Mouse (Mus musculus): ENCODE data around the gene Lingo3. TPM values are rescaled to one million over a fixed set of nuclear protein-coding genes. Genes with fewer than 3 reads are reported as not detected.
"Not testable (repeated sequence)": the region's sequence is repeated elsewhere in the genome, so short reads cannot be mapped to it uniquely, and the experiment has no call there.

The Lingo3 gene
- polyA plus RNA-seq, 1 experiment = 0.31 TPM

DNA sequence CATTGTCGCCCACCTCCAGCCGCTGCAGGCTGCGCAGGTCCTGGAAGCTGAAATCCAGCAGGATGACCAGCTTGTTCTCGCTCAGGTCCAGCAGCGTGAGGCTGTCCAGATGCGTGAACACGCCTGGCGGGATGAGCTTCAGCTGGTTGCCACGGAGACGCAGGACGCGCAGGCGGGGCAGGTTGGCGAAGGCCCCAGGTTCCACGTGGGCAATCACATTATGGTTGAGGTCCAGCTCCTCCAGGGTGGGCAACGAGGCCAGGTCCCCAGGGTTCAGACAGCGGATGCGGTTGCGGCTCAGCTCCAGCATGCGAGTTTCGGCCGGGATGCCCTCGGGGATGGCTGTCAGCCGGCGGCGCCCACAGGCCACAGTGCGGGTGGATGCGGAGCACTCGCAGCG lies 8.2 kb downstream of the Lingo3 start:
- TF ChIP-seq CTCF (IDR thresholded peaks at IDR 0.05; ENCODE audit: insufficient read depth, low read length) = no peak
- TF ChIP-seq POLR2A (IDR thresholded peaks at IDR 0.05; ENCODE audit: borderline replicate concordance, extremely low read depth, low read depth, low read length) = no peak
- no peak overlapping the region for H3K4me3 ChIP-seq (replicated peaks; ENCODE audit: extremely low read depth, low read depth, low read length)
- no peaks in the 10 kb centered on the region; the same call in 1 of the 2 replicates for H3K4me1 ChIP-seq (ENCODE audit: control insufficient read depth, insufficient read depth, low read length)
- DNase-seq = no peak
- 57% methylated on average over 30 of the region's 30 CpGs for WGBS

- TF ChIP-seq CTCF (IDR thresholded peaks at IDR 0.05; ENCODE audit: insufficient read depth, low read length) (no peak), POLR2A (IDR thresholded peaks at IDR 0.05; ENCODE audit: borderline replicate concordance, extremely low read depth, low read depth, low read length) (no peak)
- WGBS = 68% methylated on average over 7 of the region's 7 CpGs
- DNase-seq = no peak
- no peaks in the 10 kb centered on the region; the same call in 1 of the 2 replicates for H3K4me1 ChIP-seq (ENCODE audit: control insufficient read depth, insufficient read depth, low read length)
- no peak overlapping the region for H3K4me3 ChIP-seq (replicated peaks; ENCODE audit: extremely low read depth, low read depth, low read length)
Observed at GRCm38 (mm10) chr10:80832818-80833217, 11.0 kb downstream of the Lingo3 start.

GRCm38 (mm10) chr10:80831136-80831535 lies 12.7 kb downstream of the Lingo3 start:
- H3K4me3 ChIP-seq (replicated peaks; ENCODE audit: extremely low read depth, low read depth, low read length) = no peak overlapping the region
- TF ChIP-seq POLR2A (IDR thresholded peaks at IDR 0.05; ENCODE audit: borderline replicate concordance, extremely low read depth, low read depth, low read length) (no peak), CTCF (IDR thresholded peaks at IDR 0.05; ENCODE audit: insufficient read depth, low read length) (no peak)
- H3K4me1 ChIP-seq (ENCODE audit: control insufficient read depth, insufficient read depth, low read length) = no peaks in the 10 kb centered on the region; the same call in 1 of the 2 replicates
- WGBS = 9% methylated on average over 9 of the region's 9 CpGs
- DNase-seq = peak; percentile 59

- DNase-seq = no peak
- TF ChIP-seq POLR2A (IDR thresholded peaks at IDR 0.05; ENCODE audit: borderline replicate concordance, extremely low read depth, low read depth, low read length) (no peak), CTCF (IDR thresholded peaks at IDR 0.05; ENCODE audit: insufficient read depth, low read length) (no peak)
Observed at GRCm38 (mm10) chr10:80829359-80830278, 14.2 kb downstream of the Lingo3 start.

DNA sequence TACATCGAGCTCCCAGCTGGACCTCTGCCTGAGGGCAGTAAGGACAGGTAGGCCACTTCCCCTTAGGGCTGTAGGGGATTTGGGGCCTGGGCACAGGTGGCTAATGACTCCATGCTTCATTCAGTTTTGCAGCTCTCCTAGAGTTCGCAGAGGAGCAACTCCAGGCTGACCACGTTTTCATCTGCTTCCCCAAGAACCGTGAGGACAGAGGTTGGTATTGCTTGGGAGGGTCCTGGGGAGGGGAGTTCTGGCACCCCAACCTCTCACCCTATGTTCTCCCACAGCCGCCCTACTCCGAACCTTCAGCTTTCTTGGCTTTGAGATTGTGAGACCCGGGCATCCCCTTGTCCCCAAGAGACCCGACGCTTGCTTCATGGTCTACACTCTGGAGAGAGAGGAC lies 15.3 kb downstream of the Lingo3 start:
- 66% methylated on average over 7 of the region's 9 CpGs for WGBS
- not testable (repeated sequence) for H3K4me3 ChIP-seq (replicated peaks; ENCODE audit: extremely low read depth, low read depth, low read length); DNase-seq; H3K4me1 ChIP-seq (ENCODE audit: control insufficient read depth, insufficient read depth, low read length)

More at GRCm38 (mm10) chr10:80829359-80830278, 14.2 kb downstream of the Lingo3 start:
- H3K4me1 ChIP-seq (ENCODE audit: control insufficient read depth, insufficient read depth, low read length) = no peaks in the 10 kb centered on the region; the same call in 1 of the 2 replicates
- H3K4me3 ChIP-seq (replicated peaks; ENCODE audit: extremely low read depth, low read depth, low read length) = no peak overlapping the region
- WGBS = 35% methylated on average over 1 of the region's 1 CpGs

DNA sequence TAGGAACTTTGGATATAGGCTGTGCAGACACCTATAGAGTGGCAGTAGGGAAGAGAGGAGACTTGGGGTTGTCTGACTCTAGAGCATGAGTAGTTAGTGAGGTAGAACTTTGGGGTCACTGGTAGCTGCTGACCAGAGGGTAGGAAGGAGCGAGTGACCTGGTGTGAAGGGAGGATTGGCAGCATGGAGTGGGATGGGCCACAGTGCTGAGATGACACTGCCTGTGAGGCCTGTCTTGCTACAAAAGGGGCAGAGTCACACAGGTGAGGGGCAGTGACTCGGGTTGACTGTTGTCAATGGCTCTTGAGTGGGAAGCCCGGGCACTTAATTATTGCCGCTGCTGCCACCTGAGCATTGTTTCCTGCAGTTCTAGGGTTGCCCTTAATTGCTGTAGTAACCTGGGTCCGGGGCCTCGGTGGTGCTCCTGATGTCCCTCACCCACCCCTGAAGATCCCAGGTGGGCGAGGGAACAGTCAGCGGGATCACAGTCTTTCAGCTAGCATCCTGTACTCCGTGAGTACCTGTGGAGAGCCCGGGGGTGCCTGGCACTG lies 15.9 kb downstream of the Lingo3 start:
- DNase-seq = no peak
- 51% methylated on average over 10 of the region's 10 CpGs for WGBS
- TF ChIP-seq CTCF (IDR thresholded peaks at IDR 0.05; ENCODE audit: insufficient read depth, low read length) = no peak
- TF ChIP-seq POLR2A (IDR thresholded peaks at IDR 0.05; ENCODE audit: borderline replicate concordance, extremely low read depth, low read depth, low read length) = no peak

DNA sequence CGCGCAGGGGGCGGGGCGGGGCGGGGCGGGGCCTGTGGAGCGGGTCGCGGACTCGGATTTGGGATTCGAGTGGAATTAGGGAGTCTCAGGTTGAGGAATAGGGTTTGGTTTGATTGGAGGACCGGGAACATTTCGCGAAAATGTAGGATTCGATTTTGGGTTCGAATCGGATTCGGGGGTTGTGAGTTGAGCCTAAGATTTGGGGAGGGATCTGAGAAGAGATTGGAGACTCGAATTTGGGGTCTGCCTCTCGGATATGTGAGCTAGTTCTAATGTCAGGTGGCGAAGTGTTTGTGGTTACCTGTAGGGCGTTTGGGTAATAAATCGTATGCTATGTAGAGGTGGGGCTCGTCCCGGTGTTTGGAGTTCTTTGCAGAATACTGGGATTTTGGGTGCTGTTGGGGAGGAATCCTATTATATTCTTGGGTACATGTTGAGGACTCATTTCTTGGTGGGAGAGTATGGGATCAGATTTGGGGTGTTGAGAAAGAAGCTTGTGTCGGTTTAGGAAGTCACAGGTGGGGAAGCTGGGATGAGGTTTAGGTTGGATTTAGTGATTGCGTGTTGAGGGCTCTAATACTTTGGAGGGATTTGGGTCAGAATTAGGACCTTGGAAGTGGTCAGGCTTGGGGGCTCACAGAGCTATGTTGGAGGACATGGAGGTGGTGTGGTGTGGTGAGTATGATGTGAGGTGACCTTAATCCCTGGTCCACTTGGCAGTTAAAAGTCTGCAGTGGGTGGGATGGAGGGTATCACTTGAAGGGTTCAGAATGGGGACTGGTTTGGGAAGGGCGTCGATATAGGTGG lies 16.6 kb downstream of the Lingo3 start:
- no peak for DNase-seq
- Histone ChIP-seq H3K4me3 (replicated peaks; ENCODE audit: extremely low read depth, low read depth, low read length) (peak overlapping the region; percentile 92), H3K4me1 (ENCODE audit: control insufficient read depth, insufficient read depth, low read length) (no peaks in the 10 kb centered on the region; the same call in 1 of the 2 replicates)
- TF ChIP-seq POLR2A (IDR thresholded peaks at IDR 0.05; ENCODE audit: borderline replicate concordance, extremely low read depth, low read depth, low read length) (no peak), CTCF (IDR thresholded peaks at IDR 0.05; ENCODE audit: insufficient read depth, low read length) (no peak)
- 4% methylated on average over 29 of the region's 29 CpGs for WGBS

More for the DNA sequence above, 15.9 kb downstream of the Lingo3 start:
- Histone ChIP-seq H3K4me3 (replicated peaks; ENCODE audit: extremely low read depth, low read depth, low read length) (peak overlapping the region; percentile 52), H3K4me1 (ENCODE audit: control insufficient read depth, insufficient read depth, low read length) (no peaks in the 10 kb centered on the region; the same call in 1 of the 2 replicates)

DNA sequence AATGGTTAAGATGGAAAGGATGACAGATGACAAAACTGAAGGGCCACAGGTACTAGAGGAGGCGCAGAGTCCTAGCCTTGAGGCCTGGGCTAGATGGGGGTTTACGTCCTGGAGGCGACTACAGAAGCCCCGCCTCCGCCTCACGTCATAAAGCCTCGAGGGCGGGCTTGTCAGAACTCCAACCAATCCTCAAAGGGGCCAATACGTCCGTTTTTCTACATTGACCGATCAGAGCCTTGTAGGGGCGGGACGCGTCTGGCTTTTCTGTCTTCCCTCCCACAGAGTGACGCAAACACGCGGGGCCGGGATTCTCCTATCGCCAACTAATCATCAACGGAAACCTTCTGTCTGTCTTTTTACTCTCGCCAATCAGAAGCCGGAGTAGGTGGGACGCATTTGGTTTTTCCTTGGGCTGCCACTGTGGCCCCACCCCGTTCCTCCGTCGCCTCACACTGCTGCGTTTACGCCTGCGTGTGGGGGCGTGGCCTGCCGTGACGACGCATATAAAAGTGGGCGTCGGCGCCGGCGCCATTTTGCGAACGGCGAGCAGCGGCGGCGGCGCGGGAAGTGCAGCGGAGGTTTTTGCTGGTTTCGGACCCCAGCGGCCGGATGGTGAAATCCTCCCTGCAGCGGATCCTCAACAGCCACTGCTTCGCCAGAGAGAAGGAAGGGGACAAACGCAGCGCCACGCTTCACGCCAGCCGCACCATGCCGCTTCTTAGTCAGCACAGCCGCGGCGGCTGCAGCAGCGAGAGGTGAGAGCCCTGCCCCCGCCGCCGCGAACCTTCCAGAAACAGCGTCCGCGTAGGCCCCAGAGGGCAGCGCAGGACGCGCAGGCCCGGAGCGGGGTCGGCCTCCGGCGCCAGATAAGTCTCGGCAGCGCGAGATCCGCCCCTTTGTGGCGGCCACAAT lies 17.4 kb downstream of the Lingo3 start, which contains the start of gene Oaz1:
TSS of gene Oaz1 (plus strand) at position 506 of the 912 bp plus-strand sequence.
- Histone ChIP-seq H3K4me1 (ENCODE audit: control insufficient read depth, insufficient read depth, low read length) (no peaks in the 10 kb centered on the region; the same call in 1 of the 2 replicates), H3K4me3 (replicated peaks; ENCODE audit: extremely low read depth, low read depth, low read length) (peak within 1 kb of the TSS; percentile 92)
- WGBS = under 1% methylated on average over 81 of the region's 82 CpGs
- TF ChIP-seq POLR2A (IDR thresholded peaks at IDR 0.05; ENCODE audit: borderline replicate concordance, extremely low read depth, low read depth, low read length) (peak; percentile 98), CTCF (IDR thresholded peaks at IDR 0.05; ENCODE audit: insufficient read depth, low read length) (no peak)
- DNase-seq = peak; percentile 98
